Mouse (Mus musculus): ENCODE measurements at regions not wholly inside any gene's neighbourhood (a gene's known extent, or its start where the extent isn't known, plus 50 kb on each side); places are given as distances from the start of the nearest gene placed in this dataset.

DNA sequence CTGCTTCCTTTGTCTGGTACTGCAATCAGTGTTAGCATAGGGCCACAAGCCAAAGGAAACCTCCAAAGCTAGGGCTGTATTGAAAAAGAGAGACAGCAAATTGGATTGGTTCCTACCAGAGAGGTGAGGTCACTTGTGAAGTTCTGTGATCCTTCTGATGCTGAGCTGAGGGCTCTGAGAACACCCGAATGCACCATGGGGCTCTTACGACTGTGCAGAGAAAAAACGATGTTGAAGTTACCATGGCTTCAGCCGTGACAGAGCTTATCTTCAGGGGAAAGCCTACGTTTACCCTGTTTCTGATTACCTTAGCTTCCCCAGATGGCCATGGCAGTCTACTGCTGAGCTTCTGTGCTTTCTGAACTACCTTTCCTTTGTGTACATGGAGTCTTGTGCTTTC, 53.9 kb upstream of the Fmo9 start:
- no peak for DNase-seq

DNA sequence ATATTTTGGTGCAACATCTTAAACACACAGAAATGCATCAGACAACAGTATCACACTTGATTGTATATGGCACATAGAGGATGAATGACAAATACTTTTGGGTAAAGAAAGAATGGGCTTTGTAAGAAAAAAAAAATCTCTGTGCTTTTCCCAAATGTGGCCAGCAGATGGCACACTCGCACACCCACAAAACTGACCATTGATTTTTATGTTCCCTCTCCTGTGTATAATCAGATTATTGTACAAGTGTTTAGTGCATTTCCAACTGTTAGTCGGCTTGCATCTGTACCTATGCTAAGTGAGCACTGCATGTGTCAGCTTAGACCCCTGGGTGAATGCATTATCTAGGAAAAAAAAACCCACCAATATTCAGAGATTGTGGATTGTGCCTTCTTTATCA, 56.4 kb upstream of the Fmo9 start:
- DNase-seq = no peak

DNA sequence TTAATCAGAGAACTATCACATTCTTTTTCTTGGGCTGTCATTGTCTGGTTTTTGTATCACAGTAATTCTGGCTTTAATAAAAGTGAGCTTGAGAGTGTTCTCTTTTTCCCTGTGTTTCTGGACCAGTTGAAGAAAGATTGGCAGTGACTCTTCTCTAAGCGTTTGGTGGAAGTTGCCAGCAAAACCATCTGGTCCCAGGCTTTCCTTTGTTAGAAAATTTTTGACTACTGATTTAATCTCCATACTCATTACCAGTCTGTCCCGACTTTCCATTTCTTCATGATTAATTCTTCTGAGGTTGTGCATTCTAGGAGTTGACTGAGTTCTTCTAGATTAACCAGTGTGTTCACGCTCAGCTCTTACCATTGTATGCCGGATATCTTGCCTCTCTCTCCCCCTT, 68.6 kb upstream of the Fmo9 start:
- DNase-seq = peak; percentile 23

DNA sequence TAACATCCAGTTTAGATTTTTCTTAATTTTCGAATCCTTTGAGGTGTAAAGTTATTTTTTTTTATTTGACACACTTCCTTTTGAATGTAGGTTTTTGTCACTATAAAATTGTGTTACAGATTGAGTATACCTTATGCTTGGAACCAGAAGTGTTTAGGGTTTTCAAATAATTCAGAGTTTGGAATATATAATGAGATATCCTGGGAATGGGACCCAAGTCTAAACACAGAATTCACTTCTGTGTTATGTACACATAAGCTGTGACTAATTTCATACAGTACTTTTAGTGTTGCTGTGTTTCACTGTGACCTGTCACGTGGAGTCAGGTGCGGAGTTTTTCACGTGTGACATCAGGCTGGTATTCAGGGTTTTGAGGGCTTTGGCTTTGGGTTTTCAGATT, 69.1 kb upstream of the Fmo9 start:
- no peak for DNase-seq

DNA sequence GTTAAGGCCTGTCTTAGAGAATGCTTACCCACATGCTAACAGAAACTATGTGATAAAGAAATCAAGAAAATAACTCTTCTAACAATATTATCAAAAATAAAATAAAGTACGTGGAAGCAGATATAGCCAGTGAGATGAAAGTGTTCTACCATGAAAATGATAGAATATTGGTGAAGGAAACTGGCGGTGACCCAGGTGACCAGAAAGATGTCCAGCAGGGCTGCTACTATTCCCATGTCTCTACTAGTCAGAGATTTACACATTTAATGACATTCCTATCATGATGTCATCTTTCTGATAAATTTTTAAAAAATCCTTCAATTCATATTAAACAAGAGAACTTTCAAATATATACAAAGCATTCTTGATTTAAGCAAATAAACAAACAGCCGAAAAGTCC, 69.8 kb upstream of the Fmo9 start:
- no peak for DNase-seq

DNA sequence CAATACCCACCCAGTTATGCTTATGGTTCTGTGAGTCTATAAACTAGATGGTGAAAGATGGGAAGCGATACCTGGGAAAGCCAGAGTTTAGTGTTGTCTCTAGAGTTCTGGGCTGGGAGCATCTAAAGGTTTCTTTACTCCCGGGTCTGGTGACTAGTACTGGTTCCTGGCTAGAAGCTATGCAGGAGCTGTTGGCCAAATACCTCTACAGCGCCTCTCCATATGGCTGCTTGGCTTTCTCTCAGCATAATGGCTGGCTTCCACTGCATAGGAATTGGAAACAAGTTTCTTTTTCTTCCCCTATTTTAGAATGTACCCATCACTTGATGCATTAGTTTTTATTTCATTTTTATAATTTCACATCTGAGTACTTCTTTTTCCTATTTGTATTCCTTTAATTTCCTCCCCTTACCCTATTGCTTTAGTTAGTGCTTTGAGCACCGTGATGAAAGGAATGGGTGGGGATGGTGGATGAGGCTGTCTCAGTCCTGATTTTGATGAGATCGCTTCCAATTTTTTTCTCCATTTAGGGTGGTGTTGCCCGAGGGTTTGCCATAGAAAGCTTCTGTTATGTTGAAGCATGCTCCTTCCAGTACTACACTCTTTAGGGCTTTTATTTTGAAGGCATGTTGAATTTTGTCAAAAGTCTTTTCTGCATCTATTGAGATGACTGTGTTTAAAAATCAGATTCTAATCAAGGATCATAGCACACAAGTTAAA, 71.5 kb upstream of the Fmo9 start:
- peak; percentile 13 for DNase-seq

DNA sequence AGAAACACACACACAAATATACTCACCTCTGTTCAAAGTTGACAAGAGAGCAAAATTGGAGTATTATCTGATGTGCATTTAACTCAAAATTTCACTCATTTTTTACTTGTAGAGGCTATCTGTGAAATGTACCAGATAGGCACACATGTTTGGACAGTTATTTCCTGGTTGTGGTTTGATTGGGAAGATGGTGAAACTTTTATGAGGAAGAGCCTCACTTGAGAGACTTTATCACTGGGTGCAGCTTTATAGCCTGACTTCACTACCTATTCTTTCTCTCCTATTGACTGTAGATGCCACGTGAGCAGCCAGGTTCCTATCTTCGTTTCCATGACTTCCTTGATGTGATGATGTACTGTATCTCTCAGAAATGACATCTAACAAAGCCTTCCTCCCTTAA, 77.3 kb upstream of the Fmo9 start:
- no peak for DNase-seq

DNA sequence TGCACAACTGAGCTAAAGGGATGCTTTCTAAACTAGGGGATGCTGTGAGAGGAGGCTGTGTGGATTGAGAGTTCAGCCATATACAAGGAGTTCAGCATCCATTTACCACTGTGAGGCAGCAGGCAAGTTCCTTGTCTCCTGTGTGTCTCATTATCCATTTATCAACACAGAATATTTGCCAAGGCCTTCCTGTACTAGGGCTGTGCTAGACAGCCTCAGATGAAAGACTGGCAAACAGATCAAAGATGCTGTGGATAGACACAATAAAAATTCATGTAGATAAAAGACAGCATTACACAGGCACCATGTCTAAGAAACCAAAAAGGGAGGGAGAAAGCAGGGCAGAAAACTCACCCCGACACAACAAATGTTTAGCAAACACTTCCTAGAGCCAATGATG, 91.5 kb upstream of the Fmo9 start:
- DNase-seq = no peak

DNA sequence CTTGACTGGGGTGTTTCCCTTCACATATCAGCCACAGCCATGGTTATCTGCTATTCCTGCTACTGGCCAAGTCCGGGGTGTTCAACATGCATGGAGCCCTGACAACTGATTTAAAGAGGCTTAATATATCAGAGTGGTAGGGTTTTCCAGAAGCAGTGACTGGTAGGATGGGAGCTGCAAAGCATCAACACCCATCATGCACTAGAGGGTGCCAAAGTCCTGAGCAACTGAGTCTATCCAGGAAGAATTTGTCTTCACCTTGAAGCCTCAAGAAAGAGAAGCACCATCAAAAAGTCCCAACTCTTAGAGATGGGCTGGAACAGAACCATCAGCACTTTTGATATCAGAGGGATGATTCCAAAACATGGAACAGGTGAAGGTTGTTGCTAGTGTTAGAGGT, 100.5 kb upstream of the Fmo9 start:
- DNase-seq = peak; percentile 60

DNA sequence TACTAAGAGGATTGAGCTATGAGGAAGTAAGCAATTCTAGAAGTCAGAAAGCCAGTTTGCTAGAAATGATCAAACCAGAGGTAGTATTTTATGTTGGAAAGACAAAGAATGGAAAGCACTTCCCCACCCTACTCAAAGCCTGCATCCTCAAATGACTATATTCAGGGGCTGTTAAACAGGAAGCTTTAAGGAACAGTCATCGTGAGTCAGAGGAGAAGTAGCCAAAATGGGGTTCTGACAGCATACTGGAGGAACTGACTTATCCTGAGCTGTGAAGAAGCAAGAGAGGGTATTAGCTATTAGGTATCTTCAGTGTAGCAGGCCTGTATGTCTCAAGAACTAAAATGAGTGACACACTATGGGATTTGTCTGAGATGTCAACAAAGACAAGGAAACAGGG, 106.3 kb upstream of the Fmo9 start:
- DNase-seq = no peak

DNA sequence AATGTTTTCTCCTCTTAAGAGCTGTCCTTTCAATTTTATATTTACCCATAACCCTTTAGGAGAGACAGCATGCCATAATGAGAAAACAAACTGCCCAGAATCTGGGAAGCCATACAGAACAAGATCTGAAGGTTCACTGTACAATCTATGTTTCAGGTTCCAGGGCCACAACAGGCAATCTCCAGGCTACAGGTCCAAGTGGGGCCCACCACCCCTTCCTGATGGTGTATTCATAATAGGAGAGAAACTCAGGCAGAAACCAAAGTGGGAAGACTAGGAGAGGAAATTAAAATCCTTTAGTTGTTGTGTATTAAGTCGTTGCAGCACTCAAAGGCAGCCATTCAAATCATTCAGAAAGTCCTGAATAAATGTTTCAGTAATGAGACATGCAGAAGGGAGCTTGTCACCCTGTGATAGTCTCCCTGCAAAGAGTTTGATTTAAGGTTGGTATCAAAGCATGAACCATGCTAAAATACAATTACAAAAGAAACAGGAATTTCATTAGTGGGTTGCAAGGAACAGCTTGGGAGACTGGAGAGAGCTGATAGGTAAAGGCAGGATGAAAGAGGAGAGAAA, 107.3 kb upstream of the Fmo9 start:
- no peak for DNase-seq

DNA sequence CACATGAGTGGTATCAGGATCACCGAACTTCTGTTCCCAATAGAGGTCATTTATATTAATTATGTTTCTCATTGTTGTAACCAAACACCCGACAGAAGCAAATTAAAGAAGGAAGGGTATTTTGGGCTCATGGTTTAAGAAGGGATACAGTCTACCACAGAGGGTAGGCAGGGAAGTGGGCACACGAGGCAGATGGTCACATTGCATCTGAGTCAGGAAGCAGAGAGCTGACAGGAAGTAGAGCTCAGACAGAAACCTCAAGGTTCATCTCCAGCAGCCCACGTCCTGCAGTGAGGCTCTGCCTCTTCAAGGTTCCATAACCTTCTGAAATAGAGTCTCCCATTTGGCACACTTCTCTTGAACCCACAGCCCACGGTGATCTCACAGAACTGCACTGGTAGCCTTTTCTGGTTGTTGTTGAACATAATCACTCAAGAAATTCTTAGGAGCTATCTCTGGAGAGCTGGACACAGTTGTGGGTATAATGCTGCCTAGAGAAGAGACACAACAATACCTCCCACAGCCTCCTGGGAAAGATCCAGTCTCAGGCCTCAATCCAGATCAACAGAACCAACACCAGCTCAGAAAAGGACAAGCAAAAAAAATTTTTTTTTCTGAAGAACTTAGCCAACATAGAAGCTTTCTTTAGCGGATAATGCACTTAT, 111.5 kb upstream of the Fmo9 start:
- no peak for DNase-seq

DNA sequence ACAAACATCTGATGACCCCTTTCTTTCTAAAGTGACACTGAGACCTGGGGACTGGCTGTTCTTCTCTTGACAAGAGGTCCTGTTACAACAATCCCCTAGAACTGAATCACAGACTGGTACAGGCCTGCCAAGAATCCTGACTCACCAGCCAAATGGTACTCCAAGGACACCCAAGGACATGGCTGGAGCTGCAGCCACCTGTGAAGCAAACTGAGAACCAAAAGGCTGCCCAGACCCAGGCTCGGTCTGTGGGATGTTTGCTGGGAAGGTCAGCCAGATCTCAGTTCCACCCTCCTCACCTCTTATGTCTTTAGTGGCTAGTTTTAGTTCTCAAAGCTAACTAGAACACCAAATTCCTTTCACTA, 112.1 kb upstream of the Fmo9 start:
- DNase-seq = no peak

DNA sequence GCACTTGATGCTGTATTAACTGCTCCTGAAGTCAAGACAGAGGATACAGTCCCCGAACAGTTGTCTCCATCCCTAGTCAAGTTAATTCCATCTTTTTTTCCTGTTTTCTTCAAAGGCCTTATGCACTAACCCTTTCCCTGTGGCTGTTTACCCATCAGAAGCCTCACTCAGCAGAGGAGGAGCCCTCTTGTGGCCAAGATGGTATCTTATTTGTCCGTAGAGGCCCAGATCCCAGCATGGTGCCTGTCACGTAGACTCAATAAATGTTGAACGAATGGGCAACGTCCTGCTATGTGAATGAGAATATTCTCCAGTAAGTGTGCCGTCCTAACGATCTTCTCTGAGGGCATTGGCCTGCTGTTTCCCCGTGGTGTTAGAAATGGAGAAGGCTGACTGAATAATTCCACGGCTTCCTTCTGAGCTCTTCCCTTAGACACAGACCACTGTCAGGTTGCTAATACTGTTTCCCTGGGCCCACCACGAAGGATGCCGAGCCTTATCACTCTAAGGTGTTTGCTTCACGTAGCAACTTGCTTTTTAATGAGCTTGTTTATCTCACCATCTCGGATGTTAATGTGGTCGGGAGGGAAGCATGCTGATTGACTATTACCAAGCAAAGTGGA, 113.1 kb upstream of the Fmo9 start:
- DNase-seq = no peak

DNA sequence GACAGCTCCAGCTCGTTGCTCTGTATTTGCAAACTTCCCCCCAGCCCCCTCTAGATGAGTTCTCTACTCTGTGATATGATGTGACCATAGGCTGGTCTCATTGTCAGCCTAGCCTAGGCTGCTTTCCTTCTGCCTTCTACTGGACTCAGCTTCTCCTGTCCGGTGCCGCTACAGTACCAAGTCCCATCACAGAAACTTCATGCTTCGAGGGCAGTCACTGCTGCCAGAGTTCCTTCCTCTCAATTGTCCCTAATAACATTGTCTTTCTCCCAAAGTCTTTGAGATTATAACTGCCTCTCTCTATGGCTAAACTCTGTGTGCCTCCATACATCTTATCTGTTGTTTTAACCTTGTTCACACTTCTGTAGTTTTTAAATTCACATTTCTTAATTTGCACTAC, 114.0 kb upstream of the Fmo9 start:
- DNase-seq = no peak

DNA sequence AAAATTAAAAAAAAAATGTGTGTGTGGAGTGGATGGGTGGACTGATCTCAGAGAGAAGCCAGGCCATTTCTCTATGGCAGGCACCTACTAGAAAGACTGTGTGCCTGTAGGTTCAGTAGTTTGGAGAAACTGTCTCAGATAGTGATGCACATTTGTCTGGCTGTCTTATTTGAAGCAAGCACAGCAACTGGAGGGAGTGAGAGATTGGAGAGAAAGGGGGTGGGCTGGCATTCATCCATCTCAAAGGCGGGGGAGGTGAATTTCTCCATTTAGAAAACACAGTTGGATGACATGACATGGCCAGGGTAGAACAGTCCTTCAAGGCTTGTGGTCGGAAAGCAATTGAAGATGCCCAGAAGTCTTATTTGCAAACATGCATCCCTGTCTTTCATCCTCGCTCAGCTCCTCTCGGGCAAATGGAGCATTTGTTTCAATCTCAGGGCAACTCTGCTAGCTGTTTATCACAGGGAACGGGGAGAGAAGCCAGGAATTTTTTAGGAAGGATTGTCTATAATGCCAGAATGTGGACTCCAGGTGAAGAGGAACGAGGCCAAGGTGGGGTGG, 114.8 kb upstream of the Fmo9 start:
- DNase-seq = peak; percentile 49

DNA sequence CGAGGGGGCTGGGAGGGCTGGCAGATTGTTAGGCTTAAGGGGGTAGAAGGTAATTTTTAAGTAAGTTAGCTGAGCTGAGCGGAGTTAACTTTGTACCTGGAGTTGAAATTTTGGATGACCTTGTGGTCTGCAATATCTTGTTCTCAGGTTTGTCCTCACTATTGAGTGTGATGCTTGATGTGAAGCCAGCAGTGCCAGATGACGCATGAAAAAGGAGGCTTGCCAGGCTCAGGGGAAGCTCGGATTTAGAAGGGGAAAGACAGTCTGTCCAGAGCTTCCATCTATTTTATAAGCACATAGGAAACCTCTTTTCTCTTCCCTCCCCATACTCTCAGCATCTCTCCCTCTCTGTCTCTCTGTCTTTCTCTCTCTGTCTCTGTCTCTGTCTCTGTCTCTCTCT, 115.3 kb upstream of the Fmo9 start:
- DNase-seq = peak; percentile 58

DNA sequence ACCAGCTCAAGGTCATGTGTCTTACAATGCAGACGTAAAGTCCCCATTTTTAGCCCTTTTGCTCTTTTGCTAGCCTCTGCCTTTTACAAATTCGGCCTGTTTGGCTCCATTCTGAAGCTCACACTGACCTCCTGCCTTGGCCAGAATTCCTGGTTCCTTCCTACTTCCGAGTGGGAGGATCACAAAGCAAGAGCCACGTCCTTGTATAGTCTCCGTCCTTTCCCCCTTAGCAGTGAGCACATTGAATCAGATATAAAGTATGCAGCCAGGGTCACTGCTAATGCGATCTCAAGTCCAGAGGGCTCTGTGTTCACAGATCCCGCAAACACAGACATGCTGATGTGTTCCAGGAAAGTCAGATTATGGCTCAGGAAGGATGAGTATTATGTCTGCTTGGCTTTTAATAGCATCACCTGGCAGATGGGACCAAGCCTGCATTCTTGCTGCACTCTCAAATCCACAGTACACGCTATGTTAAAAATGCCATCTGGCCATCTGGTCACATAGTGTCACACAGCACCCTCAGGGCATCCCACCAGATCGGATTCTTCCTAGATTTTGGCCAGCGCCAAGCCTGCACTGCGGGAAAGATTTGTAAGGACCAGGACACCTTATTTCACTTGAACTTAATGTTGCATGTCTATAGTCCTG, 119.4 kb upstream of the Fmo9 start:
- no peak for DNase-seq

DNA sequence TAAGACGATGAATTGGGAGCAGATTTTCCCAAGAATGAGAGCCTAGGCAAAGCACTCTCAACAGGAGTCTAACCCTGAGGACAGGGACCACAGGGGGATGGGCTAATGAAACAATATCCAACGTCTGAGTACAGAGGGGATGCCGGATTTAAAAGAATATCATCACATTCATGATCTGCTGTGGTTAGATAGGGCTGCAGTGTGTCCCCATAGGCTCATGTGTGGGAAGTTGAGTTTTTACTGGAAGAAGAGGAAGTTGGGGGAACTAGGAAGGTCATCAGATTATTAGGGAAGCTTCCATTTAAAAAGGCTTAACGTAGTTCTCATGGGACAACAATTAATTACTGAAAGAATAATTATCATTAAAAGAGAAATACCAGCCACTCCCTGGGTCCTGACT, 120.3 kb upstream of the Fmo9 start:
- DNase-seq = no peak

DNA sequence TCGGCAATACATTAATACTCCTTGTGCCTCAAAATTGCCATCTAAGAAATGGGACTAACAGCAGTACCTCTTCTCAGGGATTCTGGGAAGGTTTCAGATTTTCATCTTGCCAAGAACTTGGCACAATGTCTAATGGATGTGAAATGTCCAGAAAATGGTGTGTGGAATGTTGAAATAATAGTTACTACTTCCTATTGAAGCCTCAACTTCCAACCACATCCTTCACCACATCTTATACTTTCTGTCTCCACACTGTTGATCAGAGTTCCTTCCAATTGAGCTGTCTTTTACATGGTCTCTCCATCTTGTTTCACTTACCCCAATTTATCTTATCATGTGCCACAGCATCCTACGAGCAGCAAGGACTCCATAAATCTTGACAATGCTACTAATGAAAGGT, 122.3 kb upstream of the Fmo9 start:
- no peak for DNase-seq

DNA sequence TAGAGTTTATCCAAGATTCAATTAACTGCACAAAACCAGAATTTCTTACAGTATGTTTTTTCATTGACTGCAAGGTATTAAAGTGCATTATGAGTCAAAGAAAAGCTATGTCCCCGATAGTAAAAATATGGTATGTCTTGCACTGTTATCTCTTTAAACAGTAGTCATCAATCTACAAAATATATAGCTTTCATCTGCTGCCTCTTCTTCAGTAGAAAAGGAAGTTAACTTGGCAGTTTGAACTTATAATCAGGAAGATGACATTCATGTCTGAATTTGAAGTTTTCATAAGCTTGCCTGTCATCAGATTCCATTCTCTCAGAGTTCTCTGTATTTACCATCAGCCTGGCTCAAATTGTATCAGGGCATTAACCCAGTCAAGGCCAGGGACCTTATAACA, 122.7 kb upstream of the Fmo9 start:
- DNase-seq = no peak

DNA sequence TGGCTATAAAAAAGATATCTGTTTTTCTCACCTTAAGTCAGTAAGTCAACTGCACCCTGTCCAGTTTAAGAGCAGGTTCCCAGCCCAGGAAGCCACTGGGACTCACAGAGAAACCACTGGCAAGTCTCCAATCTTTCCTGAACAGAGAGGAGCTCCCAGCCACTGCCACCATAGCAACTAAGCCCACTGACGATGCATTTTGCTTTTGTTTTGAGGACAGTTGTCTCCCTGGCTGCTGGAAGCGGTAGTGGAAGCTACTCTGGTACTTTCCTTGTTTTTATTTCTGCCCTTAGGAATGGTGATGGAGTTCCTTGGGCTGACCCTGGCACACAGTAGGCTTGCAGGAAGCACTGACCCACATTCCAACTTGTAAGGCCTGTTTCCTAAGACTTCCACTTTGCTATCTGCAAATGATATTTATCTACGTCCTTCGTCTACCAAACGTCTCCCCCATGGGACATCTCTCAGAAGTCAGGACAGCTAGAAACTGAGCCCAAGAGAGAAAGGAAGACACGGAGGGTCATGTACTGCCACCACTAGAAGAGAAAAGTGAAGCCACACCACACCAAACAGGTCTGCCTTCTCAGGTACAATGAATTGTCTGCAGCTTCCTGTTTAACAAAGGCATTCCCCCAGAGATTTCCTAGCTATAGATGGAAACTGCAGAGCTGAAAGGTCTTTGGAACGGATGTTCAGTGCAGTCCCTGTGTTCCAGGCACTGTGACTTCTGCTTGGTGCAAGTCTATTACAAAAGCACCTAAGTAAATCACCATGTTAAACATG, 125.7 kb upstream of the Fmo9 start:
- no peak for DNase-seq

Measured in right cerebral cortex, adult 18-20 months (tissue).